Mouse (Mus musculus) ES-CJ7 (cell line): ENCODE measurements around the gene Ccr9.
"Not testable (repeated sequence)": the region's sequence is repeated elsewhere in the genome, so short reads cannot be mapped to it uniquely, and the experiment has no call there.

Experiments used
- DNase-seq: peaks from one replicate; pipeline ENCODE4 v3.0.0; 2011; ENCODE audit warnings: low read depth, low spot score

Gene Ccr9

DNA sequence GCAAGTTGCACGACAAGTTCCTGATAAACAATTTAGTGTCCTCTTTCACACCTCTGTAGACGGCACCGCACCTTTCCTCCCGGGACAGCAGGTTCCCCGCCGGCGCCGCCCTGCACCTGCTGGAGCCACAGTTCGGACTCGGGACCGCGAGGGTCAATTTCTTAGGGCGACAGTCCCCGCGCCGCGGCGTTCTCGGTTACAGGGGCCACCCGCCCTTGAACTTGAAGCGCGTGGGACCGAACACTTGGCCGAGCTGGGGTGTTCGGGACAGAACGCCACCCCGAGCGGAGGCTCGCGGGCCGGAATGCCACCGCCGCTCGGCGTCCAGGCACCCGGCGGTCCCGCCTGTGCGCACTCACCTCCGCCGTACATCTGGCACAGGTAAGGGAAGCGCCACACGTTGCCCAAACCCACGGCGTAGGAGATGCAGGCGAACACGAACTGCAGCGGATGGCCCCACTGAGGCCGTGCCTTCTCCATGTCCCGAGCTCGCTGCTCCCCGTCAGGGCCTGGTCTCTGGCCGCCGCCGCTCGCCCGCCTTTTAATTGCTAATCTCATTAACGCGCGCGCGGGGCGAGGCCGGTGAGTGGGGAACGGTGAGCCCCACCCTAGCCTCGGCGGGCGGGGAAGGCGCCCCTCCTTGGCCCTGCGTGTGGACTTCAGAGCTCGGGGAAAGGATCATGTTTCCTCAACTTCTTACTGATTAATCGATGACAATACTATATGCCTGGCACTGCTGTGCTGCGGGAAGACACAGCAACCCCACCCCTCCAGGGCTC lies at the start of gene Ccr9, which contains the start of gene Slc6a20a:
Gene Ccr9, plus strand, starts transcription at position 113 of the 779 bp plus-strand sequence.
Gene Slc6a20a, minus strand, starts transcription at position 559 of the 779 bp plus-strand sequence.
- peak; percentile 18 for DNase-seq

DNA sequence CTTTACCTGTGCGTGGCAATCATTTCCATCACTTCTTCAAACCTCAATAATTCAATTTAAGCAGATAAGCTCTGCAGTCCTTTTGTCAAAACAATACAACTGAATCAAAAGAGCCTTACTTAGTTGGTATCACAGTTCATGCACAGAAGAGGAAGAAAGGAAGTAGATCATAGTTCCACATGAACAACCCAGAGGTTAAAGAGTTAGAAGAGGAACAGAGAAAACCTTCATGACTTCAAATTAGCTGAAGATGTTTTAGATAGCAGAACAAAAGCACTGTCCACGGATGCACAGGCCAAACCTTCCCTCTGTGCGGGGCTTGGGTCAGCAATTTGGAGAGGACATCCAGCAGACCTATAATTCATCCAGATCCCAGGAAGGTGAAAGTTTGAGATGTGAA lies 46.6 kb upstream of the Ccr9 start:
- DNase-seq = no peak

DNA sequence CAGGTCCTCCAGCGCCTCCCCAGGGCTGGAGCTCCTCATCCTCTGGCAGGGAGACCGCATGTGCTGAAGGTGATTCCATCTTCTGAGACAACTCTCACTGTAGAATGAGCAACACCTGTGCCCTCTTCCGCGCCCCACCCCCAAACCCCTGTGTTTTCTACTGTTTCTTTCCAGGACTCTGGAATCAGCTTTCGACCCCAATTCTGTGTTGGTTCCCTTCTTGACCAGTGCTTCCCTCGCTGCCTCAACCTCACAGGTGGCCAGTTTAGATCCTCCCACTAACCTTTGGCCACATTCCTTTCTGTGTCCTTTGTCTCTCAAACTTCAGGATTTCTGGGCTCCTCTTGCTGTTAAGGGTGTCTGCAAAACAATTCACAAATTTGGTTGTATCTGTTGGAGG lies 46.0 kb upstream of the Ccr9 start, which contains the start of gene Slc6a20b:
Gene Slc6a20b, minus strand, starts transcription at position 285 of the 400 bp plus-strand sequence.
- DNase-seq = no peak

DNA sequence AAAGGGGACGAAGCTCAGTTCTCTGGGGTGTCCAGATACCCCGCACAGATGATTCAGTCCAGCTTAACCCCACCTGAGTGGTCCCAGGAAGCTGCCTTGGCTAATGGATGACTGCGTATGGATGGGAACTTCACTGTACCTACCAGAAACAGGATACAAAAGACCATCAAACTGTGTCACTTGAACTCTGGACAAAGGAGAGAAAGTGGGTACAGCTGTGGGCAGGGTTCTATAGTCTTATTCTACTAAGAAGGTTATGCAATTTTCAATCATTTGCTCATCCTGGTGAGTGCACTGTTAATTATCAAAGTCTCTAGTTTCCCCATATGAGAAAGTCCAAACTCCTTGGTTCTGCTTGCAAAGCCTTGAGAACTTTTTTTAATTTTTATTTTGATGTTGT lies 45.2 kb upstream of the Ccr9 start:
- no peak for DNase-seq

- DNase-seq = no peak
Measured at GRCm38 (mm10) chr9:123636771-123637170, 41.5 kb upstream of the Ccr9 start.

DNA sequence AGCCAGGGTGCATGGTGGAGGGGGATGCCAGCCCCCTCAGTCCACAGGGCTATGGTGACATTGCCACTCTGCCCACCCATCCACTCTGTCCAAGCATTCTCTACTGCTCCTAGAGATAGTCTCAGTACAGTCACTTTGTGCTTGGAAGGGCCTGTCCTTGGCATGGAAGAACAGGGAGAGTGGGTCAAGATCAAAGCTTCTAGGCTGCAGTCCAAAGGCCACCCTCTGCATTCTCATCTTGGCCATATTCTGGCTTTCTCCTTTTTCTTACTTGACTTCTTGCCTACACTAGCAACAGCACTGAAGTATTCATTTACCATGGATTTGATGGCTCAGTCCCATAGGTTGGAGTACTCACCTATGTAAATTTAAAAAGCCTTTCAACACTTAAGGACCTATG lies 40.0 kb upstream of the Ccr9 start:
- no peak for DNase-seq

- DNase-seq = peak; percentile 47
Measured at GRCm38 (mm10) chr9:123638668-123639089, 39.6 kb upstream of the Ccr9 start.

DNA sequence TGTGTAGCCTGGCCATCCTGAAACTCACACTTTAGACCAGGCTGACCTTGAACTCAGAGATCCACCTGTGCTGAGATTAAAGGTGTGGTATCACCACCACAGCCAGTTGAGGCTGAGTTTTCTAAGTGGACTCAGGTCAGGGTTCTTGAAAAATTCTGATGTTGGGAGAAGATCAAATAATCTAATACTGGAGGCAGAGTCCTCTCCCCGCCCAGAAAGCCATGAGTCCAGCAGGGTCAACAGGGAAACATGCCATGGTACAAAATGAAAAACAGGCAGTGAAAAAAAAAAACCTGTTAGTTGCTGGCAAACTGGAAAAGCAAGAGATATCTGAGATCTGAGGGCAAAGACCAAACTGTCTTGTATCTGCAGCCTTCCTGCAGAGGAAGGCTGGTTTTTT lies 38.1 kb upstream of the Ccr9 start:
- DNase-seq = no peak

DNA sequence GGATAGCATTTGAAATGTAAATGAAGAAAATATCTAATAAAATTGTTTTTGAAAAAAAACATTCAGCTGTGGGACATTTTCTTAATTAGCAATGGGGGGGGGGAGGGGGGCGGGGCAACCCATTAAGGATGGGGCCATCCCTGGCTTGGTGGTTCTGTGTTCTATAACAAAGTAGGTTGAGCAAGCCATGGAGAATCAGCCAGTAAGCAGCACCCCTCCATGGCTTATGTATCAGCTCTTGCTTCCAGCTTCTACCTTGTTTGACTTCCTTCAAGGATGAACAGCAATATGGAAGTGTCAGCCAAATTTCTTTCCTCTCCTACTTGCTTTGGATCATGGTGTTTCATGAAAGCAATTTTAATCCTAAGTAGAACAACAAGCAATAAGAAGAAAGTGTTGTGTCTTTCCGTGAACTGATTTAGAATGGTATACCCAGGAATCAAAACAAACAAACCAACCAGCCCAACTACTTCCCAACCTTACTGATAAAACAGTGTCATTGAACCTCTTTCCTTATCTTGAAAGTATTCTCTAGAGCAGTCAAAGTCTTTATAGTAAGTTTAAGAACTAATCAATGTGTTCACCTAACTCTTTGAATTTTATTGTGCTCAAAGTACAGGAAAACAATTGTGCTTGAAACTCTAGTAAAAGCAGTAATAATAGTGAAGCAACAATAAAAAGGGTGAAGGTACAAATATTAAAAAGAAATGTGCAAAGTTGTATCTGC lies 28.3 kb upstream of the Ccr9 start:
- no peak for DNase-seq

GRCm38 (mm10) chr9:123651369-123651768 lies 26.9 kb upstream of the Ccr9 start:
- DNase-seq = no peak

DNA sequence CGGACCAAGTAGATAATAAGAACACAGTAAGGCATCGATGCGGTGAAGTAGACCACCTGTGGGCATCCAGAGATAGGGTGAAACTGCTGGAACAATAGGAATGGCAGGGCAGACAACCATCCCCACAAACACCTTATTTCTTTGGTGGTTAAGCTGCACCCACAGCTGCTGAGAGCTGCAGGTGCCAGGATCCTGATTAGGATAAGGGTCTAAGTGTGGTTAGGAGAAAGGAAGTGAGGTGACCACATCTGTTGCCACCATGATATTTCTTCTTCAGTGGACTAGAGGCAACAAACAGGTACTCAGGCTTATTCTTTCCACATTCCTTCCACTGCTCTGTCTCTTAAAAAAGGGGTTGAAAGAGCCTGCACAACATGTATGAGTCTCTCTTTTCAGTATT lies 20.8 kb upstream of the Ccr9 start:
- no peak for DNase-seq

GRCm38 (mm10) chr9:123658981-123659380 lies 19.3 kb upstream of the Ccr9 start:
- no peak for DNase-seq

DNA sequence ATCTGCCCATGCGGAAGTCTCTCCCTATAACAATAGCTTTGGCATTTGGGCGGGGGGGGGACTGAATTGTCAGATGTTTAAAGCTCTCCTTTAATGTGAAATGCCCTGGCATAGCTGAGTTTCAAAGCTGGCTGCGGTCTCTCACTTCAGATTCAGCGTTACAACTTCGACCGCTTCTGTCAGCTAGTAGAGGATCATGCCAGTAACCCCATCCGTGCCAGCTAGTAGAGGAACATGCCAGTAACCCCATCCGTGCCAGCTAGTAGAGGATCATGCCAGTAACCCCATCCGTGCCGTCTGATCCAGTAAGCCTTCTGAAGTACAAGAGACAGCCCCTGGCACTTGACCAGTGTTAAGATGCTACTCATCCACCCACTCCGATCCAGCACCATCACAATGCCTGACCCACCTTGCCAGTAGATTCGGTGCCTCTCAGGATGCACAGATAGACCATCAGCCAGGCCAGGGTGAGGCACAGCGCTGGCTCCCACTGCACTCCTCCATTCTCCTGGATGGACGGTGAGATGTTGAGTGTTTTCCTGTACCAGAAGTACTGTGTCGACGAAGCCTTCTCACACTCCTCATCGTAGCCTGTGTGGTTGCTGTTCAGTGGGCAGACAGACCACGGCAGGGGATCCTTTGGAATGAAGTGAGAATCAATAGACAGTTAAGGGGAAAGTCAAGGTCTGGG lies 18.1 kb upstream of the Ccr9 start:
- DNase-seq = not testable (repeated sequence)

- DNase-seq = no peak
Measured at GRCm38 (mm10) chr9:123665645-123666044, 12.6 kb upstream of the Ccr9 start.

DNA sequence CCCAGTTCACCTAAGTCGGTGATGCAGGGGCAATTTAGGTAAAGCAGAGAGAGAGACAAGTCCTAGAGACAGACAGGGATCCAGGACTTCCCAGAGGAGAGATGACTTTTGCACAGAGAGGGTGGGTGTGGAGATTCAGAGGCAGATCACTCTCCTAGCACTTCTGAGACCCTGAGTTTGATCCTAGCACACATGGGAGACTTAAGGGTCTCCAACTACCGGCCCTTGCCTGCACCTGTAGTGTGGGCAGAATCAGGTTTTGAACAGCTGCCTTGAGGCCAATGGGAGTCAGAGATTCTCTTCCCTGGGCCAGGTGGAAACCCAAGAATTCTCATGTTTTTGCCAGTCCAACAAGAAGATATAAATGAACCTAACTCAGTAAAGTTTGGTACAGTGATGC lies 959 bp downstream of the Ccr9 start:
- DNase-seq = peak; percentile 6

DNA sequence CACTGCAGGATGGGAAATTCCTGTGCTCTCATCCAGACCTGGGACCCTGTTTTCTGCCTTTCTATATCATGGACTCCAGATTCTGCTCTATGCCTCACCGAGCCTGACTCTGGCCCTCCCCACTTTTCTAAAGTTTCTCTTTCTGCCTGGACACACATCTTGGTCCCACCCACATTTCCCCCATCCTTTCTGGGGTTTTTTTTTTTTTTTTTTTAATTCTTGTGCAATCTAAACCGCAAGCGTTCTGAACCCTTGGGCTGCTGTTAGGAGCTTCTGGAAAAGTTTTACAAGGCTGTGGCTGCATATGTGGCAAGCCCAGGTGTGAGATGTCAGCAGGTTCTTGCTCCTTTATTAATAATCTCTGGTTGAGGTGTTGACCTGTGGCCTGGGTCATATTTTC lies 5.5 kb downstream of the Ccr9 start:
- DNase-seq = no peak

DNA sequence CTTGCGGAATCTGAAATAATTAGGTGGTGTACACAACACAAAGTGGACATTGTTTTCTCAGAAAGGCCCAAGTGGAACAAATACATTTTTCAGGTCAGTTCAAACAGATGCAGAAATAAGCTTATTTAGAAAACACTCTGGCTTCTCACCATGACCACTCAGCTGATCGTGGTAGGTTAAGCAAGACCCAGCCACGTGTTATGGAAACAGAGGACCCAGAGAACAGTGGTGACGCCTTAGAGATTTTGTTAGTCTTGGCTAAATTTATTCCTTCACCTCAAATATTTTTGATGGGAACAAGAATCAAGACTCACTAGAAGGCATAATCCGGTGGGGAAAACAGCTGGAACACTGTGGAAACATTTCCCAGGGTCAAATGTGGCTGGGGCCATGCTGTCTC lies 8.0 kb downstream of the Ccr9 start:
- DNase-seq = no peak

DNA sequence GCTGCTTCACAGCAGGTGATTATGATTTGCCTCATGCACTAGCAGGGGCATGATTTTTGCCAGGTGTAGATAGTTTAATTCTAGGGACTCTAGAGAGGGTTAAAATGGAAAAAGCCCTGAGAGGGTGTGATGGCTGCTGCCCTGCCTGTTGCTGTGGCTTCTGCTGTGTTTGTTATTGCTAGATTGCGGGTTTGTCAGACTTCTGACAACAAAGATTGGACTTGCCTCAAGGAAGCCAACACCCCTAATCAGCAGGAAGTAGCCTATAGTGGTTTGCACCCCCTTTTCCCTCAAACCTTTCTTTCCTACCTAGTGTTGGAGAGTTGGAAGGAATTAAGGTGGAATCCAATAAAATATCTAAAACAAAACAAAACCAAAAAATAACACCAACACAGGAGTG lies 10.0 kb downstream of the Ccr9 start:
- no peak for DNase-seq

DNA sequence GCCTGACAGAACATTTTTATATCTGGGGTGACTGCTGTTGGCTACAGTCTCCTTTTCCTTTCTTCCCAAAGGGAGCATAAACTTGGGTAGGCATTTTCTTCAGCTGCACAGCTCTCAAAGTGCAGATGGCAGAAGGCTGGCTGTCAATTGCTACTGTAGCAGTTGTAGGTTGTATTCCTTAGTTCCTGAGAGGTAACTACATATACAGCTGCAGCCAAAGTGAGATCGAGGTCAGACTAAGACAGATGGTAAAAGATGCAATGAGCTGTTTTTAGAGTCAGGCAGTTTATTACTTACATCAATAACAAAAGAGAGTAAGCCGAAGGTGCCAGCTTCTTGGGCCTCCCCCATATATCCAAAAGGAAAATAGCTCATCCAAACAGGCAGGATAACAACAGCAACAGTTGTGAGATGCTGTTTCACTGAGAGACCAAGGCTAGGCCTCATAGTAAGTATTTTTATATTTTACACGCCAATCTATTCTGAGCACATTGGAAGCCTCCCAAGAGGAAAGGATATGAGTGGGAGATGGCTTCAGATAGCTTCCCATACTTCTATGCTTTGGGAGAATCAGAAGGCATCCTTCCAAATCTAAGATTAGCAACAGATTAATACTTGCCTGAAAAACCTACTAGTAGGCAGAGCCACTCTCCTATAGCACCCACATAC lies 17.5 kb downstream of the Ccr9 start:
- DNase-seq = no peak

- DNase-seq = no peak
Measured at GRCm38 (mm10) chr9:123701822-123702221, 23.6 kb downstream of the Ccr9 start.

- no peak for DNase-seq
Measured at GRCm38 (mm10) chr9:123709226-123709625, 31.0 kb downstream of the Ccr9 start.

DNA sequence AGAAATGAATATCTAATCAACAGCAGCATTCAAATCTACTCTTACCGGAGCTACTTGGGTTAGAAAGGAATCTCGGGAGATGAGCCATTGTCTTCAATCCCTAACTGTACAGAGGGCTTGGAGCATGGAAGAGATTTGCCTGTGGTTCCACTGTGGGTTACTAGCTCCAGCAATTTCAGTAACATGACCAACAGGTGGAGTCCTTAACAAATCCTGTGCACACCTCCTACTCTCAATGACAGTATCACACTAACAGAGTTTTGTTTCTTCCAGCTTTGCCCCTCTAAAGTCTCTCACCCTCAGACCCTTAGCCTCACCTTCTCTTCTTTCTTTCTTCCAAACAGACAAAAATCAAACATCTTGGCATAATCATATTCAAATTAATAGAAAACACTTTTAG lies 34.9 kb downstream of the Ccr9 start:
- DNase-seq = peak; percentile 23
